Mouse (Mus musculus) adrenal gland, adult (tissue): ENCODE measurements around the gene Stk38.
"Not testable (repeated sequence)": the region's sequence is repeated elsewhere in the genome, so short reads cannot be mapped to it uniquely, and the experiment has no call there.

Experiments used
- DNase-seq, 2 experiments: peaks; one replicate each; pipeline ENCODE4 v3.0.0; 2022 to 2023; ENCODE audit warnings: low spot score in 1 of 2; ENCODE audit not compliant: inconsistent age in 2 of 2

The Stk38 gene

DNA sequence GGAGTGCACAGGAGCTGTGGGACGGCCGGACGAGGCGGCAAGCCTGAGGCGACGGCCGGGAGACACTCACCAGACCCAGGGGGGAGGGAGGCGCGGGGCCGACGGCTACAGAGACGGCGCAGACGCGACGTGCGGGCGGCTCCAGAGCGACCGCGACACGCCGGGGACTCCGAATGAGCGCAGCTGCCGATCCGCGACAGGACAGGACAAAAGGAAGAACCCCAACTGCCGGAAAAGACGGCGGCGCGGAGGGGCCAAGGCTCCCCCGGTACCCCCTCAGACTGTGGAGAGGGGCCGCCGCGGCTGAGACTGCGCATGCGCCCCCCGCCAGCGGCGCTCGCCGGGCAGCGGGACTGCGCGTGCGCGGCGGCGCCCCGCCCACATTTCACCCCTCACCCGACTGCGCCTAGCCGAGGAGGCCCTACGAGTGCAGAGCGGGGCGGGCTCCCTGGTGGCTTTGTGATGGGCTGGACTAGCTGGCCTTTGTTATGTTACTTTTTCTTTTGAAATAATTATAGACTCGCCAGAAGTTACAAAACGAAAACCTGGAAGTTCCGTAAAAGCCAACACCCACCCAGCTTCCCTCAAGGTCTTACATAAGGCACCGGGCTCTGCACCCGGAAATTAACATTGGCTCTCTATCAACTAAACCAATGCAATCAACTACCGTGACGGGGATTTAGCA lies at the start of gene Stk38:
Gene Stk38, minus strand, starts transcription at position 355 of the 685 bp plus-strand sequence.
- DNase-seq: peak; percentile 96 to 99

DNA sequence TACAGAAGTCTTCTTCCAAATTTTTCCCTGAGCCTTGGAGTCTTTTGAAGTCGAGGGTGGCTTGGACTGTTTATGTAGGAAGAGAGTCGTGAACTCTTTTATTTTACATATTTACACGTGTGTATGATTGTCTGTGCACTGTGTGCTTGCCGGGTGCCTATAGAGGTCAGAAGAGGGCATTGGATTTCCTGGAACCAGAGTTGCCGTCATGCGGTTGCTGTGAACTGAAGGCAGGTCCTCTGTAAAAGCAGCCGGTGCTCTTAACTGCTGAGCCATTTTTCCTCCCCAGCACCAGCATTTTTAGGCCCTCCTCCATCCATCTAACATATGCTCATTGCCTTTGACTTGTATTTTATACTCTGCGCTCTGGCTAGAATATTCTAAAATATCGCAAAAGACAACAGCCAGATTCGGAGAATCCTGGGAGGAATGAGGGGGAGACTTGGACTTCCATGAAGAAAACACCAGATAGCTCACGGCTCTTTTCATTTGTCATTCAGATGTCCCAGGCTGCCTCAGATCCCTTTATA lies 49.6 kb upstream of the Stk38 start:
- no peak for DNase-seq

GRCm38 (mm10) chr17:29056699-29057151 lies 48.9 kb upstream of the Stk38 start:
- no peak for DNase-seq

- no peak for DNase-seq
Observed at GRCm38 (mm10) chr17:29056207-29056606, 48.4 kb upstream of the Stk38 start.

DNA sequence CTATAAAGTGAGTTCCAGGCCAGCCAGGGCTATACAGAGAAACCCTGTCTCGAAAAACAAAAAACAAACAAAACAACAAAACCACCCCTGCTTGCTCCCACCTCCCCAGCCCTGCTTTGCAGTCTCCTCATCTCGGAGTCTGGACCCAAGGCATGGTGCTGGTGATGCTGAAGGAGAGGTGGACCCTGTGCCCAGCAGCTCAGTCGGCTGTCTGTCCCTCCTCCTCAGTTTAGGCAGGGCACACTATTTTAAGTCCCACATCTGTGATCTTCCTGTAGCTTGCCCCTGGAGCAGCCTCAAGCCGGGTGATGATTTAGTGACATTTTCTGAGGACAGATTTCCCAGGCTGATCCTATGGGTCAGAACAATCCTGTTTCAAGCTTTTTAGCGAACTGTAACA lies 47.8 kb upstream of the Stk38 start:
- DNase-seq: no peak

DNA sequence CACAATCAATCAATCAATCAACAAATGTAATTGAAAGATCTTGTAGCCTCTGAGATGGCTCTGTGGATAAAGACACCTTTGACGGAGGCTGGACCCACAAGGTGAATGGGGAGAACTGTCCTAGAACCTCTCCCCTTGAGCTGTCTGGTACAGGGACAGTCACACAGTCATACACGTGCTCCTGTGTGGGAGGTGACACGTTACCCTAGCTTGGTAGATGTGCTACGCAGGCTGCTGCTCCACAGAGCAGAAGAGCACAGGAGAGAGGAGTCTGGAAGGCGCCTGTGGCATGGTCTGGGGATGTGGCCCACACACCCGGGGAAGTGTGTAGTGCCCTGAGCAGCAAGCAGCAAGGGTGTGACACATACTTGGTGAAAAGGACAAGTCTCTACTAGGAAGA lies 46.6 kb upstream of the Stk38 start:
- DNase-seq: no peak

GRCm38 (mm10) chr17:29053841-29054240 lies 46.0 kb upstream of the Stk38 start:
- DNase-seq: peak in 1 of 2 experiments; percentile 78

DNA sequence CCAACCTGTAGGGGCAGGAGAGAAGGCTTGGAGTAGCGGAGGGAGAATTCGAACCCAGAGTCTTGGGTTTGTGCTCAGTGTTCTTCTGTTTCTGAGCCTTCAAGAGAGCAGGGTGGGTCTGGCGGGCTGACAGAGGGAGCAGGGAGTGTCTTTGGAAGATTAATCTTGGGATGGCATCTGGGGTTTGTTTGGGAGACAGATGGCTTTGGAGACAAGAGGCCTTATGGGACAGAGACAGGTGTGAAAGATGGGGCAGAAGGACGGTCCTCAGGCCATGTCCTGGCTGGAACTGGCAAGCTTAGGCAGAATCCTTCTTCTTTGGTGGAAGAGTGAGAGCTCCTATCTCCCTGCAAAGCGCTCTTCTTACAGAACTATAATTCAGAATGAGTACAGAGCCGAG lies 45.3 kb upstream of the Stk38 start:
- DNase-seq: no peak

GRCm38 (mm10) chr17:29050791-29051190 lies 43.0 kb upstream of the Stk38 start:
- DNase-seq: no peak

GRCm38 (mm10) chr17:29049923-29050322 lies 42.1 kb upstream of the Stk38 start:
- no peak for DNase-seq

- no peak for DNase-seq
Observed at GRCm38 (mm10) chr17:29049508-29049889, 41.7 kb upstream of the Stk38 start.

DNA sequence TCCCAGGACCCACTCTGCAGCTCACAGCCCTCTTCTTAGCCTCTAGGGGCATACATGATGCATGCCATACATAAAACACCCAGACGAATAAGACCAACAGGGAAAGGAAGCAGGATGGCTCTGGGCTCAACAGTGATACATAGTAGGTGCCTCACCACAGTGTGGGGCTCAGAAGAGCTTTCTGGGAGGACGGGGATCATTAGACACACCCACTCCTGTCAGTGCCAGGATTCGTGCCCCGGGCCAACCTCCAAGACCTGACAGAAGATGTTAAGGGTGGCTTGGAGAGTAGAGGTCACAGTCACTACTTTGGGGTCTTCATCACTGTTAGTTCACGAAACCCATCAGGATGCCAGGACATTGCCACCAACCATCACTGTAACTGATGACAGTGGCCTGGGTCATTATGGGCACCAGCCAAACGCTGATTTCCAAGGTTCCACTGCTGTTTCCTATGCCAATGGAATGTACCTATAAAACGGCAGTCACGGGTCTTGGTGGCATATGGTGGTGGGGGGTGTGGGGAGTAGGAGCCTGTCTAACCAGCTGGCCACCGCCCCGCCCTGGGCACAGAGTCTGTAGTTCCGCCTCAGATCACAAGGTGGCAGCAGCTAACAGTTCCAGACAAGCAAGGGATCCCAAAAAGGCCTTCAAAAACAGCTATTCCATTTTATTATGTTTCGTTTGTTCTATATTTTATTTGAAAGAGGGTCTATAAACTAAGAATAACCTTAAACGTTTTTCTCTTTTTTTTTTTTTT lies 41.1 kb upstream of the Stk38 start:
- DNase-seq: peak; percentile 75 to 93

- no peak for DNase-seq
Observed at GRCm38 (mm10) chr17:29047697-29048514, 40.1 kb upstream of the Stk38 start.

- DNase-seq: no peak
Observed at GRCm38 (mm10) chr17:29046863-29047262, 39.1 kb upstream of the Stk38 start.

- peak; percentile 41 to 78 for DNase-seq
Observed at GRCm38 (mm10) chr17:29045741-29046530, 38.1 kb upstream of the Stk38 start.

DNA sequence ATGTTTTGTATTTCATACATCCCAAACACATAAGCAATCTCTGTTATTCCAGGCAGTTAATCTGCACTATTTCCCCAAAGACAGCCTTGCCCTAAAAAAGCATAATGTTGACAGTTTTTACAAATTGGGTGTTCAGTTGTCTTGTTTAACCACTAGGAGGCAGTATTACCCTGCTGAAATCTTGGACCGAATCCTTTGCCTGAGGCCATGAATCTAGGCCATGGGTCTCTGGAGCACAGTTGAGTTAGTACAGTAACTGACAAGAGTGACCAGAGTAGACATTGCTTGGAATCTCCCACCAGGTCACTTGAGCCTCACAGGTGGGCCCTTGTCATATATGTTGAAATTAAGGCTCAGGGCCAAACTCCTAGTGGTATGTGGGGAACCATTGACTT lies 37.1 kb upstream of the Stk38 start:
- peak in 1 of 2 experiments; percentile 66 for DNase-seq

GRCm38 (mm10) chr17:29044146-29044924 lies 36.5 kb upstream of the Stk38 start:
- DNase-seq: no peak

- no peak for DNase-seq
Observed at GRCm38 (mm10) chr17:29043583-29043982, 35.8 kb upstream of the Stk38 start.

DNA sequence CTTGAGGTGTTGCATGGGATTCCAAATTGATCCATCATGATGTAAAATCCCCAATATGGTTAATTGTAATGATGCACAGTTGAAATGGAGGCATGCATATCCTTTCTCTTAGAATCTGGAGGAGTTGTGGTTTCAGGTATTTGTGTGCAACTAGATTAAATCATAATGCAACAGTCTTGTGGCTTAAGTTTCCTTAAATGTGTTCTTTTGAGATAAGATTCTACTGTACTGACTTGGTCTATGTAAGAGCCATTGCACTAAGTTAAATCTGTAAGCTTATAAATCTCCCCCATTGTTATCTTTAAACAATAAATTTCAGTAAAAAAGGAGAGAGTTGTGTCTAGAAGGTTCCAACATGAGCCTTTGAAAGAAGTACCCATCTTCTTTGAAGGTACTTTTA lies 34.8 kb upstream of the Stk38 start:
- no peak for DNase-seq

- not testable (repeated sequence) for DNase-seq
Observed at GRCm38 (mm10) chr17:29041632-29042031, 33.8 kb upstream of the Stk38 start.
